Mouse (Mus musculus): ENCODE measurements at regions not wholly inside any gene's neighbourhood (a gene's known extent, or its start where the extent isn't known, plus 50 kb on each side); places are given as distances from the start of the nearest gene placed in this dataset.

DNA sequence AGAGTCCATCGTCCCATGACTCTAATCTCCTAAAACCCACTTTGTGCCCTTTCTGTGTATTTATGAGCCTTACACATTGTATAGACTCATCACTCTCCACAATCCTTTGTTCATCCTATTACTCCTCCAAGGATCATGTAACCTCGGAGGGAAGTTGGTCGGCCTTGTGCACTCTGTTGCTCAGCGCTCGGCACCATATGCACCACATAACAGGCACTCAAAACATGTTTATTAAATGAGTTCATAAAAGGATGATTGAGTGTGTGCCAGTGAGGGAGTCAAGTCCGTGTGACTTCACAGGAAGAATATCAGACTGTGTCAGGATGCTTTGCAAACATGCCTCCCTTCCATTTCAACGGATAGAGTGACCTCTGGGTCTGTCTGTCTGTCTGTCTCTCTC, 858.8 kb downstream of the Gsdmc2 start:
- Histone ChIP-seq H3K9me3 (ENCODE audit: control insufficient read depth, low read length) (no peaks in the 10 kb centered on the region), H3K4me1 (ENCODE audit: control insufficient read depth, insufficient read depth, low read length) (no peaks in the 10 kb centered on the region), H3K27me3 (replicated peaks; ENCODE audit: control insufficient read depth, insufficient read depth, low read length) (no peaks in the 10 kb centered on the region), H3K4me2 (ENCODE audit: low read depth, low read length) (no peak overlapping the region), H3K4me3 (ENCODE audit: low read depth, low read length) (no peak overlapping the region), H3K36me3 (ENCODE audit: control insufficient read depth, insufficient read depth, low read length) (no peaks in the 10 kb centered on the region), H3K27ac (replicated peaks; ENCODE audit: low read depth, low read length) (no peak overlapping the region), H3K9ac (ENCODE audit: low read depth, low read length) (no peak overlapping the region)
- 72% methylated on average over 7 of the region's 7 CpGs for WGBS
- no peak for ATAC-seq (ENCODE audit: low read depth)
- no peak for DNase-seq (ENCODE audit: low spot score)

- Histone ChIP-seq H3K4me3 (ENCODE audit: low read depth, low read length) (no peak overlapping the region), H3K9ac (ENCODE audit: low read depth, low read length) (no peak overlapping the region), H3K4me1 (ENCODE audit: control insufficient read depth, insufficient read depth, low read length) (no peaks in the 10 kb centered on the region), H3K36me3 (ENCODE audit: control insufficient read depth, insufficient read depth, low read length) (no peaks in the 10 kb centered on the region), H3K27ac (replicated peaks; ENCODE audit: low read depth, low read length) (no peak overlapping the region), H3K9me3 (ENCODE audit: control insufficient read depth, low read length) (no peaks in the 10 kb centered on the region), H3K4me2 (ENCODE audit: low read depth, low read length) (no peak overlapping the region), H3K27me3 (replicated peaks; ENCODE audit: control insufficient read depth, insufficient read depth, low read length) (no peaks in the 10 kb centered on the region)
- 77% methylated on average over 2 of the region's 2 CpGs for WGBS
- DNase-seq (ENCODE audit: low spot score) (no peak), ATAC-seq (ENCODE audit: low read depth) (no peak)
Measured at GRCm38 (mm10) chr15:62970566-62970965, 874.4 kb downstream of the Gsdmc2 start.

DNA sequence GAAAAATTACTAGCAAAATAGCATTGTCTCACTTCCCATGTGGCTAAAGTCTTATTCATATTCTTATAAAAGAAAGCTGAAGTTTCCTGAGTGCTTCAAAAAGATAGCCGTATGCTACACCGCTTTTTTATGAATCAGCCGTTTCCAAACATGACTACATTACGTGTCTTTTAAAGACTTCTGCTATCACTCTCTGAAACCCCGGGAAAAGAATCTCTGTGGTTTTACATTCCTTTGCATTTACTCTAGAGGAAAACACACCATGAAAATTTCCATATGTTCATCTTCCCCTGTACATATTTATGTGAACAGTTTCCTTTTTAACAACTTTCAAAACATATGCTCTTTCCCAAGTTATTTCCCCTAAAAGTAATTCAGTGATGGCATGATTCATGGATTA, 882.3 kb downstream of the Gsdmc2 start:
- H3K9ac ChIP-seq (ENCODE audit: low read depth, low read length), result no peak overlapping the region
- DNase-seq (ENCODE audit: low spot score) (peak; percentile 75), ATAC-seq (ENCODE audit: low read depth) (no peak)
- H3K9me3 ChIP-seq (ENCODE audit: control insufficient read depth, low read length), result no peaks in the 10 kb centered on the region
- peaks cover 5% of the 10 kb centered on the region; the same call in 1 of the 2 replicates for H3K4me1 ChIP-seq (ENCODE audit: control insufficient read depth, insufficient read depth, low read length)
- H3K27ac ChIP-seq (replicated peaks; ENCODE audit: low read depth, low read length), result 0 out of 2 replicates have a peak overlapping the region, but pooled peaks have one; percentile 35
- WGBS, result 29% methylated on average over 5 of the region's 5 CpGs
- no peak overlapping the region for H3K4me3 ChIP-seq (ENCODE audit: low read depth, low read length)
- H3K4me2 ChIP-seq (ENCODE audit: low read depth, low read length), result no peak overlapping the region
- no peaks in the 10 kb centered on the region for H3K27me3 ChIP-seq (replicated peaks; ENCODE audit: control insufficient read depth, insufficient read depth, low read length)
- no peaks in the 10 kb centered on the region for H3K36me3 ChIP-seq (ENCODE audit: control insufficient read depth, insufficient read depth, low read length)

GRCm38 (mm10) chr15:62960623-62961022, 884.4 kb downstream of the Gsdmc2 start:
- H3K36me3 ChIP-seq (ENCODE audit: control insufficient read depth, insufficient read depth, low read length), result no peaks in the 10 kb centered on the region
- peaks cover 5% of the 10 kb centered on the region; the same call in 1 of the 2 replicates for H3K4me1 ChIP-seq (ENCODE audit: control insufficient read depth, insufficient read depth, low read length)
- no peak overlapping the region for H3K9ac ChIP-seq (ENCODE audit: low read depth, low read length)
- H3K27me3 ChIP-seq (replicated peaks; ENCODE audit: control insufficient read depth, insufficient read depth, low read length), result no peaks in the 10 kb centered on the region
- H3K27ac ChIP-seq (replicated peaks; ENCODE audit: low read depth, low read length), result no peak overlapping the region
- ATAC-seq (ENCODE audit: low read depth) (no peak), DNase-seq (ENCODE audit: low spot score) (no peak)
- 87% methylated on average over 1 of the region's 1 CpGs for WGBS
- H3K4me3 ChIP-seq (ENCODE audit: low read depth, low read length), result no peak overlapping the region
- no peaks in the 10 kb centered on the region for H3K9me3 ChIP-seq (ENCODE audit: control insufficient read depth, low read length)
- H3K4me2 ChIP-seq (ENCODE audit: low read depth, low read length), result no peak overlapping the region

- WGBS, result 88% methylated on average over 2 of the region's 2 CpGs
- DNase-seq (ENCODE audit: low spot score), result no peak
Measured at GRCm38 (mm10) chr15:62958506-62959330, 886.3 kb downstream of the Gsdmc2 start.

DNA sequence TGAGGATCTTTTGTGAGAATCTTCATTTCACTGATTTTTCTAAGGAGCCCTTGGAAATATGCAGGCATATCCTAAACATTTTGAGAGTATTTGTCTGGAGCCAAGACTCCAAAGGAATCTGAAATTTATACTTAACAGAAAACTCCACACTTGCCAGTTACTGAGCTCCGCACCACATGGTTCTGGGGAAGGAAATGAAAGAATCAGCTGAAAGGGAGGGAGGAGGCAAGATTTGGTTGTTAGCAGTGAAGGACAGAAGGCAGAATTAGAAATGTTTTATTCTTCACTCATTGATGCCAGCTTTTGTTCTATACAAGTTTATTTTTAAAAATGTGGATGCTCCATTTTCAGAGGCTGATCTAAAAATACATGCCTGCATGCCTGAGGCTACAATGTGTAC, 890.1 kb downstream of the Gsdmc2 start:
- Histone ChIP-seq H3K4me3 (ENCODE audit: low read depth, low read length) (no peak overlapping the region), H3K27me3 (replicated peaks; ENCODE audit: control insufficient read depth, insufficient read depth, low read length) (no peaks in the 10 kb centered on the region), H3K36me3 (ENCODE audit: control insufficient read depth, insufficient read depth, low read length) (no peaks in the 10 kb centered on the region), H3K9ac (ENCODE audit: low read depth, low read length) (no peak overlapping the region), H3K4me2 (ENCODE audit: low read depth, low read length) (no peak overlapping the region), H3K4me1 (ENCODE audit: control insufficient read depth, insufficient read depth, low read length) (peaks cover 24% of the 10 kb centered on the region), H3K9me3 (ENCODE audit: control insufficient read depth, low read length) (no peaks in the 10 kb centered on the region), H3K27ac (replicated peaks; ENCODE audit: low read depth, low read length) (no peak overlapping the region; the same call in 1 of the 2 replicates)
- 51% methylated on average over 1 of the region's 1 CpGs for WGBS
- DNase-seq (ENCODE audit: low spot score) (peak; percentile 45), ATAC-seq (ENCODE audit: low read depth) (no peak)

More at GRCm38 (mm10) chr15:62958506-62959330, 886.3 kb downstream of the Gsdmc2 start:
- Histone ChIP-seq H3K27me3 (replicated peaks; ENCODE audit: control insufficient read depth, insufficient read depth, low read length) (no peaks in the 10 kb centered on the region), H3K9ac (ENCODE audit: low read depth, low read length) (no peak overlapping the region), H3K27ac (replicated peaks; ENCODE audit: low read depth, low read length) (no peak overlapping the region), H3K9me3 (ENCODE audit: control insufficient read depth, low read length) (no peaks in the 10 kb centered on the region), H3K36me3 (ENCODE audit: control insufficient read depth, insufficient read depth, low read length) (no peaks in the 10 kb centered on the region), H3K4me1 (ENCODE audit: control insufficient read depth, insufficient read depth, low read length) (peaks cover 17% of the 10 kb centered on the region), H3K4me2 (ENCODE audit: low read depth, low read length) (no peak overlapping the region), H3K4me3 (ENCODE audit: low read depth, low read length) (no peak overlapping the region)
- ATAC-seq (ENCODE audit: low read depth), result no peak

- Histone ChIP-seq H3K4me3 (ENCODE audit: low read depth, low read length) (no peak overlapping the region), H3K27me3 (replicated peaks; ENCODE audit: control insufficient read depth, insufficient read depth, low read length) (no peaks in the 10 kb centered on the region), H3K4me2 (ENCODE audit: low read depth, low read length) (no peak overlapping the region), H3K4me1 (ENCODE audit: control insufficient read depth, insufficient read depth, low read length) (peaks cover 24% of the 10 kb centered on the region), H3K9me3 (ENCODE audit: control insufficient read depth, low read length) (no peaks in the 10 kb centered on the region), H3K9ac (ENCODE audit: low read depth, low read length) (no peak overlapping the region), H3K36me3 (ENCODE audit: control insufficient read depth, insufficient read depth, low read length) (no peaks in the 10 kb centered on the region), H3K27ac (replicated peaks; ENCODE audit: low read depth, low read length) (no peak overlapping the region; the same call in 1 of the 2 replicates)
- no peak for ATAC-seq (ENCODE audit: low read depth)
- no peak for DNase-seq (ENCODE audit: low spot score)
- WGBS, result 74% methylated on average over 9 of the region's 9 CpGs
Measured at GRCm38 (mm10) chr15:62954322-62954820, 890.6 kb downstream of the Gsdmc2 start.

GRCm38 (mm10) chr15:62953215-62953941, 891.6 kb downstream of the Gsdmc2 start:
- peaks cover 24% of the 10 kb centered on the region for H3K4me1 ChIP-seq (ENCODE audit: control insufficient read depth, insufficient read depth, low read length)
- H3K9me3 ChIP-seq (ENCODE audit: control insufficient read depth, low read length), result no peaks in the 10 kb centered on the region
- DNase-seq (ENCODE audit: low spot score) (peak; percentile 91), ATAC-seq (ENCODE audit: low read depth) (peak; percentile 90)
- no peak overlapping the region for H3K4me2 ChIP-seq (ENCODE audit: low read depth, low read length)
- 28% methylated on average over 6 of the region's 6 CpGs for WGBS
- no peak overlapping the region for H3K4me3 ChIP-seq (ENCODE audit: low read depth, low read length)
- no peaks in the 10 kb centered on the region for H3K36me3 ChIP-seq (ENCODE audit: control insufficient read depth, insufficient read depth, low read length)
- H3K9ac ChIP-seq (ENCODE audit: low read depth, low read length), result no peak overlapping the region
- peak overlapping the region; percentile 76 for H3K27ac ChIP-seq (replicated peaks; ENCODE audit: low read depth, low read length)
- H3K27me3 ChIP-seq (replicated peaks; ENCODE audit: control insufficient read depth, insufficient read depth, low read length), result no peaks in the 10 kb centered on the region
